Mouse (Mus musculus): ENCODE data around the gene Sesn2. TPM values are rescaled to one million over a fixed set of nuclear protein-coding genes. Genes with fewer than 3 reads are reported as not detected.

The Sesn2 gene
- polyA plus RNA-seq, 1 experiment from 2014 or later, result 7.3 TPM

GRCm38 (mm10) chr4:132514555-132515135 is 4.3 kb upstream of the Sesn2 start:
- peak; percentile 79 for DNase-seq (ENCODE audit: low spot score)

- no peak for DNase-seq (ENCODE audit: low spot score)
These were observed 3.3 kb upstream of the Sesn2 start for GRCm38 (mm10) chr4:132513395-132514273.

- DNase-seq (ENCODE audit: low spot score), result no peak
These were observed 1.8 kb upstream of the Sesn2 start for GRCm38 (mm10) chr4:132512080-132512479.

GRCm38 (mm10) chr4:132509621-132510296 is 542 bp downstream of the Sesn2 start:
- DNase-seq (ENCODE audit: low spot score), result peak; percentile 35

- DNase-seq (ENCODE audit: low spot score), result no peak
These were observed 3.1 kb downstream of the Sesn2 start for GRCm38 (mm10) chr4:132507210-132507609.

- DNase-seq (ENCODE audit: low spot score), result no peak
These were observed 4.1 kb downstream of the Sesn2 start for GRCm38 (mm10) chr4:132506250-132506649.

- DNase-seq (ENCODE audit: low spot score), result no peak
These were observed 4.5 kb downstream of the Sesn2 start for GRCm38 (mm10) chr4:132505800-132506199.

GRCm38 (mm10) chr4:132505034-132505738 is 5.1 kb downstream of the Sesn2 start:
- no peak for DNase-seq (ENCODE audit: low spot score)

- no peak for DNase-seq (ENCODE audit: low spot score)
These were observed 7.0 kb downstream of the Sesn2 start for GRCm38 (mm10) chr4:132503344-132503743.

GRCm38 (mm10) chr4:132501639-132502038 is 8.7 kb downstream of the Sesn2 start:
- no peak for DNase-seq (ENCODE audit: low spot score)

GRCm38 (mm10) chr4:132494271-132494918 is 15.9 kb downstream of the Sesn2 start:
- DNase-seq (ENCODE audit: low spot score), result no peak

- DNase-seq (ENCODE audit: low spot score), result no peak
These were observed 17.9 kb downstream of the Sesn2 start for GRCm38 (mm10) chr4:132492178-132493060.

GRCm38 (mm10) chr4:132491748-132492147 is 18.6 kb downstream of the Sesn2 start:
- no peak for DNase-seq (ENCODE audit: low spot score)

- DNase-seq (ENCODE audit: low spot score), result no peak
These were observed 19.2 kb downstream of the Sesn2 start for GRCm38 (mm10) chr4:132491057-132491456.

- DNase-seq (ENCODE audit: low spot score), result no peak
These were observed 19.9 kb downstream of the Sesn2 start for GRCm38 (mm10) chr4:132490273-132491010.

GRCm38 (mm10) chr4:132488976-132489375 is 21.3 kb downstream of the Sesn2 start:
- DNase-seq (ENCODE audit: low spot score), result no peak

GRCm38 (mm10) chr4:132488521-132488920 is 21.8 kb downstream of the Sesn2 start:
- DNase-seq (ENCODE audit: low spot score), result no peak

- DNase-seq (ENCODE audit: low spot score), result no peak
These were observed 25.5 kb downstream of the Sesn2 start for GRCm38 (mm10) chr4:132484820-132485219.

GRCm38 (mm10) chr4:132484231-132484630 is 26.1 kb downstream of the Sesn2 start:
- no peak for DNase-seq (ENCODE audit: low spot score)
